Mouse (Mus musculus) myocyte (in vitro differentiated cells): ENCODE results near the gene Ap1m2. TPM values are rescaled to one million over a fixed set of nuclear protein-coding genes. Genes with fewer than 3 reads are reported as not detected.
"Not testable (repeated sequence)": the region's sequence is repeated elsewhere in the genome, so short reads cannot be mapped to it uniquely, and the experiment has no call there.

Experiments used
- H3K27me3 ChIP-seq: one replicate; pipeline ENCODE4 v1.6.1; 2011; ENCODE audit not compliant: control insufficient read depth, insufficient read depth, insufficient read length
- H3K36me3 ChIP-seq: one replicate; pipeline ENCODE4 v1.6.1; 2011; ENCODE audit not compliant: control insufficient read depth, insufficient read depth
- H3K4me2 ChIP-seq: one replicate; pipeline ENCODE4 v1.6.1; 2011; ENCODE audit warnings: low read depth, control low read depth
- H3K4me3 ChIP-seq: one replicate; pipeline ENCODE4 v1.5.1; 2011; ENCODE audit warnings: mild to moderate bottlenecking, control low read depth, moderate library complexity
- H3K79me2 ChIP-seq: one replicate; pipeline ENCODE4 v1.6.1; 2011; ENCODE audit not compliant: control insufficient read depth, insufficient read depth
- H3ac ChIP-seq: one replicate; pipeline ENCODE4 v1.6.1; 2011; ENCODE audit not compliant: control insufficient read depth, insufficient read length
- CEBPB ChIP-seq: IDR thresholded peaks from 2 replicates; pipeline ENCODE4 v1.6.1; 2011; ENCODE audit warnings: mild to moderate bottlenecking, moderate library complexity; ENCODE audit not compliant: poor library complexity, insufficient read depth, severe bottlenecking
- E2F4 ChIP-seq: IDR thresholded peaks from one replicate; pipeline ENCODE4 v1.6.1; 2011; ENCODE audit warnings: mild to moderate bottlenecking, control low read depth, moderate library complexity; ENCODE audit not compliant: insufficient read depth
- MAX ChIP-seq: IDR thresholded peaks from one replicate; pipeline ENCODE4 v1.6.1; 2011; ENCODE audit warnings: low read depth, mild to moderate bottlenecking, control low read depth
- MYOD1 ChIP-seq, 3 experiments: IDR thresholded peaks; one replicate each; pipeline ENCODE4 v1.6.1; 2011; ENCODE audit warnings: control low read depth in 2 of 3, low read depth in 2 of 3, mild to moderate bottlenecking in 2 of 3, moderate library complexity in 1 of 3; ENCODE audit not compliant: insufficient read length in 2 of 3, control insufficient read depth in 1 of 3
- MYOG ChIP-seq, 3 experiments: IDR thresholded peaks; one replicate each; pipeline ENCODE4 v1.6.1; 2011; ENCODE audit warnings: control low read depth in 2 of 3, low read depth in 2 of 3, mild to moderate bottlenecking in 2 of 3; ENCODE audit not compliant: insufficient read length in 2 of 3, control insufficient read depth in 1 of 3, insufficient read depth in 1 of 3
- POLR2A ChIP-seq: IDR thresholded peaks from one replicate; pipeline ENCODE4 v1.6.1; 2011; ENCODE audit warnings: low read depth, mild to moderate bottlenecking, control low read depth, moderate library complexity; ENCODE audit not compliant: insufficient read length
- POLR2AphosphoS2 ChIP-seq: IDR thresholded peaks from one replicate; pipeline ENCODE4 v1.6.1; 2011; ENCODE audit warnings: low read depth, control low read depth; ENCODE audit not compliant: insufficient read length
- REST ChIP-seq: IDR thresholded peaks from one replicate; pipeline ENCODE4 v1.6.1; 2011; ENCODE audit warnings: mild to moderate bottlenecking, control low read depth, moderate library complexity; ENCODE audit not compliant: insufficient read depth, insufficient read length
- SRF ChIP-seq: IDR thresholded peaks from one replicate; pipeline ENCODE4 v1.6.1; 2011; ENCODE audit warnings: low read depth; ENCODE audit not compliant: control insufficient read depth, insufficient read length
- TCF12 ChIP-seq: IDR thresholded peaks from one replicate; pipeline ENCODE4 v1.6.1; 2011; ENCODE audit warnings: mild to moderate bottlenecking, control low read depth; ENCODE audit not compliant: poor library complexity, insufficient read depth, severe bottlenecking
- TCF3 ChIP-seq: IDR thresholded peaks from one replicate; pipeline ENCODE4 v1.6.1; 2011; ENCODE audit warnings: low read depth, control low read depth; ENCODE audit not compliant: insufficient read length
- USF1 ChIP-seq: IDR thresholded peaks from one replicate; pipeline ENCODE4 v1.6.1; 2011; ENCODE audit warnings: low read depth, mild to moderate bottlenecking, control low read depth, moderate library complexity
- polyA plus RNA-seq: library from polyadenylated mRNA; unstranded; fragments of >200 nt; fragmentation: generic; extraction: Trizol; gene quantifications from one replicate; pipeline ENCODE4 v1.2.1, GENCODE M21; 2012; ENCODE audit warnings: missing spikeins

Gene Ap1m2
- polyA plus RNA-seq, 1 experiment, result not detected

DNA sequence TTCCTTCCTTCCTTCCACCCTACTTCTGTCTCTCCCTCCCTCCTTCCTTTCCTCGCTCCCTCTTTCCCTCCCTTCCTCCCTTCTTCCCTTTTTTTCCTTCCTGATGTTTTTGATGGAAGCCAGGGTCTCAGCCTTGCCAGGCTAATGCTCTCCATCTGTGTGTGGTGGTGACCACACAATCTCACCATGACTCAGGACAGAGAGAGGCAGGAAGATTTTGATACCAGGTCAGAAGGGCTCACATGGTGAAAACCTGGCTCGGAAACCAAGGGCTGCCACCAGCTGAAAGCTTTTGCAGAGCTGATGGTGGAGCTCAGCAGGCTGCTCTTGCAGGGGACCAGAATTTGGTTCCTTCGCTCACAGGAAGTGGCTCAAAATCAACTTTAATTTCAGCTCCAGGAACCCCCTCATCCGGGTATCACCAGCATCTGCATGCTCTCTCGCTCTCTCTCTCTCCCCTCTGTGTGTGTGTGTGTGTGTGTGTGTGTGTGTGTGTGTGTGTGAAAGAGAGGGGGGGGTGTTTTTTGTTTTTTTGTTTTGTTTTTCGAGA, 51.6 kb downstream of the Ap1m2 start:
- Histone ChIP-seq H3K4me3 (no peak overlapping the region), H3K36me3 (no peaks in the 10 kb centered on the region), H3K79me2 (peaks cover 3% of the 10 kb centered on the region), H3K27me3 (no peaks in the 10 kb centered on the region), H3ac (no peak overlapping the region), H3K4me2 (no peak overlapping the region)
- TF ChIP-seq MYOD1 (IDR thresholded peaks at IDR 0.05; ENCODE audit: control insufficient read depth in 1 of 3, insufficient read length in 2 of 3, low read depth in 2 of 3), result no peak

DNA sequence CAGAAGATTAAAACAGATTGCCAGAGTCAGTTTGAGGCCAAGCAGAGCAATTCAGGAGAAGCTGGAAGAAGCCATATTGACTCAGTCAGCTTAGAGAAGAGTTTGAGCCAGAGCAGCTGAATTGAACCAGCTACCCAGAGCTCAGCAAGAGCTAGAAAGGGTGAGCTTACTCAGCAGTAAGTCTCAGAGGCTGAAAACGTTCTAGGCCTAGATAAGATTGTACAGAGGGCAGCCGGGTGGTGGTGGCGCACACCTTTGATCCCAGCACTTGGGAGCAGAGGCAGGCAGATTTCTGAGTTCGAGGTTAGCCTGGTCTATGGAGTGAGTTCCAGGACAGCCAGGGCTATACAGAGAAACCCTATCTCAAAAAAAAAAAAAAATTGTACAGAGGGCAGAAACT, 55.8 kb downstream of the Ap1m2 start:
- H3K4me2 ChIP-seq, H3K79me2 ChIP-seq: not testable (repeated sequence)

DNA sequence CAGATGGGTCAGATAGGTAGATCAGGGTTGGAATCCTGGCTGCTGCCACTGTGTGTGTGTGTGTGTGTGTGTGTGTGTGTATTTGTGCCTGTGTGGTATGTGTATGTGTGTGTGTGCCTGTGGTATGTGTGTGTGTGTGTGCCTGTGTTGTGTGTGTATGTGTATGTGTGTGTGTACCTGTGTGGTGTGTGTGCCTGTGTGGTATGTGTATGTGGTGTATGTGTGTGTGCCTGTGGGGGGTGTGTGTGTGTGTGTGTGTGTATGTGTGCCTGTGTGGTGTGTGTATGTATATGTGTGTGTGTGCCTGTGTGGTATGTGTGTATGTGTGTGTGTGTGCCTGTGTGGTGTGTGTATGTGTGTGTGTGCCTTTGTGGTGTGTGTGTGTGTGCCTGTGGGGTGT, 57.4 kb downstream of the Ap1m2 start:
- Histone ChIP-seq H3ac (no peak overlapping the region), H3K79me2 (no peaks in the 10 kb centered on the region), H3K27me3 (no peaks in the 10 kb centered on the region), H3K4me2 (no peak overlapping the region), H3K36me3 (no peaks in the 10 kb centered on the region), H3K4me3 (no peak overlapping the region)
- TF ChIP-seq REST (no peak), MYOD1 (IDR thresholded peaks at IDR 0.05; ENCODE audit: control insufficient read depth in 1 of 3, insufficient read length in 2 of 3, low read depth in 2 of 3) (no peak), MYOG (IDR thresholded peaks at IDR 0.05; ENCODE audit: control insufficient read depth in 1 of 3, insufficient read depth in 1 of 3, insufficient read length in 2 of 3, low read depth in 2 of 3) (no peak), POLR2AphosphoS2 (no peak), TCF3 (no peak)

More for the DNA sequence above, 55.8 kb downstream of the Ap1m2 start:
- H3K27me3 ChIP-seq, H3K4me3 ChIP-seq, H3K36me3 ChIP-seq, H3ac ChIP-seq: not testable (repeated sequence)

DNA sequence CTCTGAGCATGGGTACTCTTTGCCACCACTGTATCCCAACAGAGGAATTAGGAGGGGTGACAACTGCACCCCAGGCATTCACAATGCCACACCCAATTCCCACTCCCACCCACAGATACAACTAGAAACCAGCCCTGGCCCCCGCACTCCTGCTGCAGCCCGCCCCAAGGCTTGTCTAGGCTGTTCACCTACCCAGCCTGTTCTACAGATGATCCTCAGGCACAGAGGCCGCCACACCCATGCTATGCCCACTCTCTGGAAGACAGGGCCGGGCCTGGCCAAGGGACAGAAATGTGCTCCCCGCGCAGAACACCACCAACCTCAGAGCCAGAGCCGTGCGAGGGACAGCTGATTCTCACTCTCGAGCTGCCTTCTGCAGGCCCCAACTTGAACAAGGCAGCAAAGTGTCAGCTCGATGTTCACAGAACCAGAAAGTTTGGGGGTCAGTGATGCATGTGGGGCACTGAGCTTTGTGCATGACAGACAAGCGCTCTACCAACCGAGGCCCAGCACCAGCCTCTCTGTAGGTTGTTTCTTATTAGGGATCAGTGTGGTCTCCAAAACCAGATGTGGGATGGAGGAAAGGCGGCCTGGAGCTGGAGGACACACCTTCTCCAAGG, 60.9 kb downstream of the Ap1m2 start:
- no peak for TF ChIP-seq USF1
- peak in 1 of 3 experiments; percentile 10 for TF ChIP-seq MYOG (IDR thresholded peaks at IDR 0.05; ENCODE audit: control insufficient read depth in 1 of 3, insufficient read depth in 1 of 3, insufficient read length in 2 of 3, low read depth in 2 of 3)
- TF ChIP-seq TCF3, result no peak
- TF ChIP-seq CEBPB, result no peak
- peaks cover 3% of the 10 kb centered on the region for H3K27me3 ChIP-seq

DNA sequence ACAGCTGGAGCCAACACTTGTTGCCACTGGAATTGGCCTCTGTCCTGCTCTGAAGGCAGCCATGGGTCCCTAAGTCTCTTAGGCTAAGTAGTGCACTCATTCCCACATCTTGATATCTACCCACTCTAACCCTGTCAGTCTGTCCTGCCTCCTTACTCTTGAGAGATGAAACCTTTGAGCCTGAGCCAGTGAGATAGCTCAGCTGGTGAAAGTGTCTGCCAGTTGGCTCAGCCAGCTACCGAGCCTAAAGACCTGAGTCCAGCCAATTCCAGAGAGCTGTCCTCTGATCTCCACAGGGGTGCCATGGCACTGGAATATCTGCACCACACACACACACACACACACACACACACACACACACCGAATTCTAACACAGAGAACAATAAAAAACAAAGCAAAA, 61.6 kb downstream of the Ap1m2 start:
- Histone ChIP-seq H3K36me3 (no peaks in the 10 kb centered on the region), H3K27me3 (peaks cover 4% of the 10 kb centered on the region), H3K4me3 (no peak overlapping the region), H3K79me2 (no peaks in the 10 kb centered on the region), H3ac (no peak overlapping the region), H3K4me2 (peak overlapping the region; percentile 27)
- no peak for TF ChIP-seq POLR2AphosphoS2
- TF ChIP-seq MYOG (IDR thresholded peaks at IDR 0.05; ENCODE audit: control insufficient read depth in 1 of 3, insufficient read depth in 1 of 3, insufficient read length in 2 of 3, low read depth in 2 of 3), result no peak
- TF ChIP-seq TCF12, result no peak
- TF ChIP-seq USF1, result no peak
- no peak for TF ChIP-seq REST
- TF ChIP-seq MAX, result no peak
- no peak for TF ChIP-seq MYOD1 (IDR thresholded peaks at IDR 0.05; ENCODE audit: control insufficient read depth in 1 of 3, insufficient read length in 2 of 3, low read depth in 2 of 3)
- TF ChIP-seq POLR2A, result no peak
- no peak for TF ChIP-seq CEBPB
- TF ChIP-seq SRF, result no peak
- TF ChIP-seq TCF3, result no peak
- TF ChIP-seq E2F4, result no peak

More for the DNA sequence above, 60.9 kb downstream of the Ap1m2 start:
- Histone ChIP-seq H3K36me3 (no peaks in the 10 kb centered on the region), H3K79me2 (no peaks in the 10 kb centered on the region), H3ac (no peak overlapping the region), H3K4me3 (no peak overlapping the region), H3K4me2 (no peak overlapping the region)
